Mouse (Mus musculus) stomach, postnatal 0 days (tissue): ENCODE results near the gene Sorcs3. TPM values are rescaled to one million over a fixed set of nuclear protein-coding genes. Genes with fewer than 3 reads are reported as not detected.
A peak's percentile ranks its signal among the peaks of the same experiment; 100 is the strongest.

Experiments used
- ATAC-seq: fragments of 200-750 bp; cut with Nextera tagmentation; 2 replicates; pipeline ENCODE4 v1.8.0; 2017; ENCODE audit not compliant: low FRiP score, low TSS enrichment
- DNase-seq: peaks from one replicate; pipeline ENCODE4 v3.0.0-alpha.2; 2016; ENCODE audit warnings: low spot score
- H3K27ac ChIP-seq: fragments of 300-500 bp; sonication (generic); replicated peaks from 2 replicates; pipeline ENCODE4 v1.5.1; 2014; ENCODE audit warnings: mild to moderate bottlenecking, control low read depth
- H3K27me3 ChIP-seq: fragments of 300-500 bp; sonication (generic); 2 replicates; pipeline ENCODE4 v1.6.1; 2014; ENCODE audit warnings: low read length; ENCODE audit not compliant: control insufficient read depth, insufficient read depth
- H3K36me3 ChIP-seq: fragments of 300-500 bp; sonication (generic); 2 replicates; pipeline ENCODE4 v1.6.1; 2014; ENCODE audit warnings: low read length, mixed read lengths; ENCODE audit not compliant: control insufficient read depth, insufficient read depth
- H3K4me1 ChIP-seq: fragments of 300-500 bp; sonication (generic); replicated peaks from 2 replicates; pipeline ENCODE4 v1.6.1; 2014; ENCODE audit warnings: antibody characterized with exemption; ENCODE audit not compliant: control insufficient read depth, insufficient read depth
- H3K4me2 ChIP-seq: fragments of 300-500 bp; sonication (generic); replicated peaks from 2 replicates; pipeline ENCODE4 v1.6.1; 2014; ENCODE audit warnings: low read depth, mild to moderate bottlenecking, control low read depth, moderate library complexity
- H3K4me3 ChIP-seq: fragments of 300-500 bp; sonication (generic); 2 replicates; pipeline ENCODE4 v1.5.1; 2014; ENCODE audit warnings: low read depth, low read length, control low read depth
- H3K9ac ChIP-seq: fragments of 300-500 bp; sonication (generic); 2 replicates; pipeline ENCODE4 v1.6.1; 2014; ENCODE audit warnings: mild to moderate bottlenecking, low read length, control low read depth, mixed read lengths
- H3K9me3 ChIP-seq: fragments of 300-500 bp; sonication (generic); 2 replicates; pipeline ENCODE4 v1.6.1; 2016; ENCODE audit warnings: low read length; ENCODE audit not compliant: control insufficient read depth
- CTCF ChIP-seq: IDR thresholded peaks from 2 replicates; pipeline ENCODE4 v1.5.1; 2016; ENCODE audit warnings: antibody characterized with exemption, low read depth, mild to moderate bottlenecking, moderate library complexity
- EP300 ChIP-seq: optimal IDR thresholded peaks from 2 replicates; pipeline ENCODE3; 2016; ENCODE audit warnings: antibody characterized with exemption
- WGBS: fragments of 180-500 bp; shearing (Covaris S2); extraction: QIAGEN DNeasy Blood & Tissue Kit; methylation state at CpG from one replicate; pipeline ENCODE4 v1.1.7; 2014; 5-methylcytosine and 5-hydroxymethylcytosine counted together
- polyA plus RNA-seq: library from polyadenylated mRNA; unstranded; fragments of >200 nt; fragmentation: Nextera tagmentation; extraction: Ambion mirVana; gene quantifications from 2 replicates; pipeline ENCODE4 v1.2.1, GENCODE M21; 2015

The Sorcs3 gene
- polyA plus RNA-seq, 1 experiment from 2014 or later: 0.28 TPM

- WGBS: 4% methylated on average over 8 of the region's 8 CpGs
Measured at GRCm38 (mm10) chr19:48204476-48204875, 1.3 kb upstream of the Sorcs3 start.

GRCm38 (mm10) chr19:48204892-48205761 is 698 bp upstream of the Sorcs3 start:
- Histone ChIP-seq H3K27me3 (peaks cover 3% of the 10 kb centered on the region; the same call in 1 of the 2 replicates), H3K9ac (no peak overlapping the region), H3K4me2 (peak overlapping the region; percentile 67), H3K4me3 (peak overlapping the region; percentile 39), H3K9me3 (no peaks in the 10 kb centered on the region), H3K27ac (no peak overlapping the region), H3K4me1 (no peaks in the 10 kb centered on the region), H3K36me3 (no peaks in the 10 kb centered on the region)
- ATAC-seq (no peak), DNase-seq (no peak)
- under 1% methylated on average over 51 of the region's 62 CpGs for WGBS
- TF ChIP-seq CTCF (peak; percentile 8; the same call in 1 of the 2 replicates), EP300 (no peak)

More at GRCm38 (mm10) chr19:48204476-48204875, 1.3 kb upstream of the Sorcs3 start:
- ATAC-seq (no peak), DNase-seq (no peak)
- peak overlapping the region; percentile 39; the same call in 1 of the 2 replicates for H3K4me3 ChIP-seq
- H3K4me2 ChIP-seq: peak overlapping the region; percentile 67
- no peak overlapping the region for H3K27ac ChIP-seq
- H3K4me1 ChIP-seq: no peaks in the 10 kb centered on the region
- no peak for TF ChIP-seq EP300
- TF ChIP-seq CTCF: no peak
- no peak overlapping the region for H3K9ac ChIP-seq
- H3K9me3 ChIP-seq: no peaks in the 10 kb centered on the region
- H3K27me3 ChIP-seq: peaks cover 3% of the 10 kb centered on the region; the same call in 1 of the 2 replicates
- no peaks in the 10 kb centered on the region for H3K36me3 ChIP-seq

- DNase-seq (no peak), ATAC-seq (no peak)
- Histone ChIP-seq H3K9me3 (no peaks in the 10 kb centered on the region), H3K9ac (no peak overlapping the region), H3K27ac (no peak overlapping the region), H3K27me3 (peaks cover 3% of the 10 kb centered on the region; the same call in 1 of the 2 replicates), H3K4me3 (peak overlapping the region; percentile 39; the same call in 1 of the 2 replicates), H3K36me3 (no peaks in the 10 kb centered on the region), H3K4me2 (peak overlapping the region; percentile 67), H3K4me1 (no peaks in the 10 kb centered on the region)
- 7% methylated on average over 19 of the region's 21 CpGs for WGBS
- TF ChIP-seq CTCF (no peak), EP300 (no peak)
Measured at GRCm38 (mm10) chr19:48206861-48207730, 1.3 kb downstream of the Sorcs3 start.

GRCm38 (mm10) chr19:48207731-48208370 is 2.0 kb downstream of the Sorcs3 start:
- DNase-seq: no peak
- no peaks in the 10 kb centered on the region for H3K4me1 ChIP-seq
- H3K27ac ChIP-seq: no peak overlapping the region
- ATAC-seq: no peak
- TF ChIP-seq CTCF: no peak
- no peak for TF ChIP-seq EP300
- no peak overlapping the region for H3K9ac ChIP-seq
- no peak overlapping the region for H3K4me2 ChIP-seq
- H3K9me3 ChIP-seq: 0 out of 2 replicates have a peak, but pooled peaks cover 5% of the 10 kb centered on the region
- no peak overlapping the region for H3K4me3 ChIP-seq
- 23% methylated on average over 10 of the region's 10 CpGs for WGBS
- H3K27me3 ChIP-seq: peaks cover 3% of the 10 kb centered on the region; the same call in 1 of the 2 replicates
- H3K36me3 ChIP-seq: no peaks in the 10 kb centered on the region

- no peak for TF ChIP-seq EP300
- peak; percentile 32 for TF ChIP-seq CTCF
- no peak overlapping the region for H3K4me2 ChIP-seq
- no peaks in the 10 kb centered on the region for H3K36me3 ChIP-seq
- no peak overlapping the region for H3K9ac ChIP-seq
- ATAC-seq (no peak), DNase-seq (no peak)
- no peak overlapping the region for H3K4me3 ChIP-seq
- H3K27ac ChIP-seq: no peak overlapping the region
- H3K4me1 ChIP-seq: no peaks in the 10 kb centered on the region
- no peaks in the 10 kb centered on the region for H3K27me3 ChIP-seq
- H3K9me3 ChIP-seq: 0 out of 2 replicates have a peak, but pooled peaks cover 5% of the 10 kb centered on the region
Measured at GRCm38 (mm10) chr19:48215379-48215778, 9.6 kb downstream of the Sorcs3 start.
